7 mouse cellular contexts compared by ENCODE assay signal in genomic region chr6:86480189-86480831, GRCm38 (mm10). TPM values are rescaled to one million over a fixed set of nuclear protein-coding genes. Genes with fewer than 3 reads are reported as not detected.
DNase-seq lines count a peak whose midpoint lies in the region; ATAC-seq lines count a peak whose summit lies in the region.

No protein-coding gene starts in this region.

- ATAC-seq in intestine, embryonic 16.5 days, result 0 out of 2 replicates have a peak, but pooled peaks have one; percentile 31
- ATAC-seq in neural tube, embryonic 15.5 days (ENCODE audit: low FRiP score), result no peak

- WGBS in intestine, embryonic 16.5 days, result 28% methylated on average over 9 of the region's 9 CpGs
- WGBS in neural tube, embryonic 15.5 days, result 33% methylated on average over 9 of the region's 9 CpGs

- DNase-seq in adipocyte (ENCODE audit: low spot score), result peak; percentile 94
- DNase-seq in cerebellum, adult 18-20 months, result peak; percentile 51 to 58
- peak; percentile 56 to 63 for DNase-seq in gastrocnemius, postnatal 36 days
- peak; percentile 43 to 45 for DNase-seq in lung, adult 18-20 months
- DNase-seq in right cerebral cortex, postnatal 25 days, result no peak

- H3K36me3 ChIP-seq in intestine, embryonic 16.5 days (ENCODE audit: control insufficient read depth, insufficient read depth, low read length), result no peaks in the 10 kb centered on the region
- no peaks in the 10 kb centered on the region for H3K36me3 ChIP-seq in neural tube, embryonic 15.5 days

- H3K4me1 ChIP-seq in intestine, embryonic 16.5 days (ENCODE audit: control insufficient read depth, insufficient read depth, low read length), result peaks cover 31% of the 10 kb centered on the region
- H3K4me1 ChIP-seq in neural tube, embryonic 15.5 days, result peaks cover 21% of the 10 kb centered on the region

- peak overlapping the region; percentile 91 for H3K27ac ChIP-seq in intestine, embryonic 16.5 days (ENCODE audit: low read length)
- peak overlapping the region; percentile 71 for H3K27ac ChIP-seq in neural tube, embryonic 15.5 days (replicated peaks)

- H3K9me3 ChIP-seq in intestine, embryonic 16.5 days (ENCODE audit: control insufficient read depth, low read length), result no peaks in the 10 kb centered on the region
- no peaks in the 10 kb centered on the region for H3K9me3 ChIP-seq in neural tube, embryonic 15.5 days (replicated peaks)

- peak overlapping the region; percentile 41 for H3K4me2 ChIP-seq in intestine, embryonic 16.5 days (ENCODE audit: low read depth, low read length)
- peak overlapping the region; percentile 30 for H3K4me2 ChIP-seq in neural tube, embryonic 15.5 days

- peak overlapping the region; percentile 63 for H3K9ac ChIP-seq in intestine, embryonic 16.5 days (ENCODE audit: low read depth, low read length)
- 0 out of 2 replicates have a peak overlapping the region, but pooled peaks have one; percentile 28 for H3K9ac ChIP-seq in neural tube, embryonic 15.5 days (replicated peaks)

- H3K4me3 ChIP-seq in intestine, embryonic 16.5 days (ENCODE audit: low read length), result peak overlapping the region; percentile 23
- no peak overlapping the region for H3K4me3 ChIP-seq in neural tube, embryonic 15.5 days (replicated peaks)

- intact Hi-C loops in gastrocnemius, postnatal 36 days (cut with DNase I), result no loop called here

- no peaks in the 10 kb centered on the region for H3K27me3 ChIP-seq in intestine, embryonic 16.5 days (replicated peaks; ENCODE audit: control insufficient read depth, insufficient read depth, low read length)
- no peaks in the 10 kb centered on the region for H3K27me3 ChIP-seq in neural tube, embryonic 15.5 days (replicated peaks)

RNA-seq across cellular contexts. Expression of gene C87436, which starts 42.1 kb away (rescaled TPM):
- total RNA-seq in gastrocnemius, postnatal 36 days (2021), result 1 to 10 TPM; 6.1 to 7.8 TPM
- 17.9 and 21.7 TPM in 2 replicates for polyA plus RNA-seq in intestine, embryonic 16.5 days (2015; fragmentation: Nextera tagmentation; extraction: Ambion mirVana)
- 22.2 and 25.6 TPM in 2 replicates for polyA plus RNA-seq in neural tube, embryonic 15.5 days (2015; fragmentation: Nextera tagmentation; extraction: Ambion mirVana)

RNA-seq across cellular contexts. Expression of gene Pcbp1, which starts 45.8 kb away (rescaled TPM):
- total RNA-seq in gastrocnemius, postnatal 36 days (2021), result 100 to 1,000 TPM; 102 to 112 TPM
- polyA plus RNA-seq in intestine, embryonic 16.5 days (2015; fragmentation: Nextera tagmentation; extraction: Ambion mirVana), result 173 and 183 TPM in 2 replicates
- 331 and 342 TPM in 2 replicates for polyA plus RNA-seq in neural tube, embryonic 15.5 days (2015; fragmentation: Nextera tagmentation; extraction: Ambion mirVana)

RNA-seq across cellular contexts. Expression of gene Gm44790, which starts 53.9 kb away (rescaled TPM):
- 1 to 10 TPM in 1 of 2 experiments, not detected in 1; 1.2 TPM for total RNA-seq in gastrocnemius, postnatal 36 days (2021)
- polyA plus RNA-seq in intestine, embryonic 16.5 days (2015; fragmentation: Nextera tagmentation; extraction: Ambion mirVana), result not detected in 2 replicates
- polyA plus RNA-seq in neural tube, embryonic 15.5 days (2015; fragmentation: Nextera tagmentation; extraction: Ambion mirVana), result not detected in 2 replicates
